Mouse (Mus musculus): ENCODE measurements at regions not wholly inside any gene's neighbourhood (a gene's known extent, or its start where the extent isn't known, plus 50 kb on each side); places are given as distances from the start of the nearest gene placed in this dataset.
"Not testable (repeated sequence)": the region's sequence is repeated elsewhere in the genome, so short reads cannot be mapped to it uniquely, and the experiment has no call there.

GRCm38 (mm10) chr14:120732400-120733138 is 178.5 kb upstream of the Ipo5 start:
- ATAC-seq (replicated peaks; ENCODE audit: low read depth, poor library complexity, severe bottlenecking): no peak

GRCm38 (mm10) chr14:120741492-120742054 is 169.5 kb upstream of the Ipo5 start:
- ATAC-seq (replicated peaks; ENCODE audit: low read depth, poor library complexity, severe bottlenecking): peak; percentile 80

- no peak for ATAC-seq (replicated peaks; ENCODE audit: low read depth, poor library complexity, severe bottlenecking)
Measured at GRCm38 (mm10) chr14:120754011-120754410, 157.0 kb upstream of the Ipo5 start.

GRCm38 (mm10) chr14:120755389-120755788 is 155.6 kb upstream of the Ipo5 start:
- ATAC-seq (replicated peaks; ENCODE audit: low read depth, poor library complexity, severe bottlenecking): no peak

GRCm38 (mm10) chr14:120758200-120758830 is 152.7 kb upstream of the Ipo5 start:
- ATAC-seq (replicated peaks; ENCODE audit: low read depth, poor library complexity, severe bottlenecking): no peak

- peak; percentile 57 for ATAC-seq (replicated peaks; ENCODE audit: low read depth, poor library complexity, severe bottlenecking)
Measured at GRCm38 (mm10) chr14:120762168-120762567, 148.9 kb upstream of the Ipo5 start.

- peak; percentile 74 for ATAC-seq (replicated peaks; ENCODE audit: low read depth, poor library complexity, severe bottlenecking)
Measured at GRCm38 (mm10) chr14:120762733-120763132, 148.3 kb upstream of the Ipo5 start.

- ATAC-seq (replicated peaks; ENCODE audit: low read depth, poor library complexity, severe bottlenecking): no peak
Measured at GRCm38 (mm10) chr14:120763796-120764195, 147.2 kb upstream of the Ipo5 start.

GRCm38 (mm10) chr14:120764386-120764785 is 146.6 kb upstream of the Ipo5 start:
- no peak for ATAC-seq (replicated peaks; ENCODE audit: low read depth, poor library complexity, severe bottlenecking)

- ATAC-seq (replicated peaks; ENCODE audit: low read depth, poor library complexity, severe bottlenecking): no peak
Measured at GRCm38 (mm10) chr14:120766451-120766850, 144.6 kb upstream of the Ipo5 start.

GRCm38 (mm10) chr14:120770579-120770978 is 140.4 kb upstream of the Ipo5 start:
- ATAC-seq (replicated peaks; ENCODE audit: low read depth, poor library complexity, severe bottlenecking): no peak

GRCm38 (mm10) chr14:120773001-120773400 is 138.0 kb upstream of the Ipo5 start:
- ATAC-seq (replicated peaks; ENCODE audit: low read depth, poor library complexity, severe bottlenecking): not testable (repeated sequence)

- ATAC-seq (replicated peaks; ENCODE audit: low read depth, poor library complexity, severe bottlenecking): peak; percentile 79; the same call in 1 of the 2 replicates
Measured at GRCm38 (mm10) chr14:120791828-120792554, 119.0 kb upstream of the Ipo5 start.

- no peak for ATAC-seq (replicated peaks; ENCODE audit: low read depth, poor library complexity, severe bottlenecking)
Measured at GRCm38 (mm10) chr14:120797916-120798490, 113.0 kb upstream of the Ipo5 start.

- no peak for ATAC-seq (replicated peaks; ENCODE audit: low read depth, poor library complexity, severe bottlenecking)
Measured at GRCm38 (mm10) chr14:120803191-120803590, 107.8 kb upstream of the Ipo5 start.

- no peak for ATAC-seq (replicated peaks; ENCODE audit: low read depth, poor library complexity, severe bottlenecking)
Measured at GRCm38 (mm10) chr14:120803739-120804138, 107.3 kb upstream of the Ipo5 start.

GRCm38 (mm10) chr14:120804183-120804848 is 106.7 kb upstream of the Ipo5 start:
- no peak for ATAC-seq (replicated peaks; ENCODE audit: low read depth, poor library complexity, severe bottlenecking)

GRCm38 (mm10) chr14:120805137-120805536 is 105.9 kb upstream of the Ipo5 start:
- no peak for ATAC-seq (replicated peaks; ENCODE audit: low read depth, poor library complexity, severe bottlenecking)

- ATAC-seq (replicated peaks; ENCODE audit: low read depth, poor library complexity, severe bottlenecking): peak; percentile 42; the same call in 1 of the 2 replicates
Measured at GRCm38 (mm10) chr14:120805816-120806552, 105.0 kb upstream of the Ipo5 start.

All from common myeloid progenitor, adult 5-6 weeks (primary cell).